Mouse (Mus musculus): ENCODE data around the gene Nlgn2. TPM values are rescaled to one million over a fixed set of nuclear protein-coding genes. Genes with fewer than 3 reads are reported as not detected.

Nlgn2 gene
- polyA plus RNA-seq (2012; rRNA removed): 2.4 and 2.7 TPM in 2 replicates

GRCm38 (mm10) chr11:69837604-69837951 is at the start of gene Nlgn2:
Nlgn2 (minus strand) TSS chr11:69837784.
- peaks cover 39% of the 10 kb centered on the region for H3K4me1 ChIP-seq (ENCODE audit: control insufficient read depth, insufficient read depth, low read length)

GRCm38 (mm10) chr11:69886907-69887635 is 49.5 kb upstream of the Nlgn2 start:
- Histone ChIP-seq H3K36me3 (ENCODE audit: control insufficient read depth, insufficient read depth, low read length) (no peaks in the 10 kb centered on the region), H3K4me1 (ENCODE audit: control insufficient read depth, insufficient read depth, low read length) (peaks cover 5% of the 10 kb centered on the region), H3K27ac (ENCODE audit: control insufficient read depth, insufficient read depth, low read depth, low read length) (no peak overlapping the region), H3K4me3 (ENCODE audit: control insufficient read depth, low read depth, low read length) (no peak overlapping the region), H3K27me3 (ENCODE audit: control insufficient read depth, insufficient read depth, low read length) (no peaks in the 10 kb centered on the region)
- TF ChIP-seq CTCF (IDR thresholded peaks at IDR 0.05; ENCODE audit: control insufficient read depth, insufficient read depth, insufficient replicate concordance, low read depth, low read length): no peak; the same call in 1 of the 2 replicates
- no peak for TF ChIP-seq POLR2A (IDR thresholded peaks at IDR 0.05; ENCODE audit: control insufficient read depth, low read depth, low read length)

More at GRCm38 (mm10) chr11:69837604-69837951, at the start of gene Nlgn2:
- peak within 1 kb of the TSS; percentile 65 for H3K27ac ChIP-seq (ENCODE audit: control insufficient read depth, insufficient read depth, low read depth, low read length)
- H3K36me3 ChIP-seq (ENCODE audit: control insufficient read depth, insufficient read depth, low read length): no peaks in the 10 kb centered on the region
- peak within 1 kb of the TSS; percentile 63 for H3K4me3 ChIP-seq (ENCODE audit: control insufficient read depth, low read depth, low read length)
- H3K27me3 ChIP-seq (ENCODE audit: control insufficient read depth, insufficient read depth, low read length): no peaks in the 10 kb centered on the region
- TF ChIP-seq POLR2A (IDR thresholded peaks at IDR 0.05; ENCODE audit: control insufficient read depth, low read depth, low read length) (peak; percentile 10; the same call in 1 of the 2 replicates), CTCF (IDR thresholded peaks at IDR 0.05; ENCODE audit: control insufficient read depth, insufficient read depth, insufficient replicate concordance, low read depth, low read length) (no peak)

- no peak overlapping the region for H3K4me3 ChIP-seq (ENCODE audit: control insufficient read depth, low read depth, low read length)
- H3K27me3 ChIP-seq (ENCODE audit: control insufficient read depth, insufficient read depth, low read length): no peaks in the 10 kb centered on the region
- TF ChIP-seq POLR2A (IDR thresholded peaks at IDR 0.05; ENCODE audit: control insufficient read depth, low read depth, low read length) (no peak), CTCF (IDR thresholded peaks at IDR 0.05; ENCODE audit: control insufficient read depth, insufficient read depth, insufficient replicate concordance, low read depth, low read length) (no peak)
- H3K4me1 ChIP-seq (ENCODE audit: control insufficient read depth, insufficient read depth, low read length): peaks cover 20% of the 10 kb centered on the region
- H3K27ac ChIP-seq (ENCODE audit: control insufficient read depth, insufficient read depth, low read depth, low read length): no peak overlapping the region
- no peaks in the 10 kb centered on the region for H3K36me3 ChIP-seq (ENCODE audit: control insufficient read depth, insufficient read depth, low read length)
Measured at GRCm38 (mm10) chr11:69884663-69885062, 47.1 kb upstream of the Nlgn2 start.

GRCm38 (mm10) chr11:69884240-69884639 is 46.7 kb upstream of the Nlgn2 start:
- TF ChIP-seq CTCF (IDR thresholded peaks at IDR 0.05; ENCODE audit: control insufficient read depth, insufficient read depth, insufficient replicate concordance, low read depth, low read length): no peak
- TF ChIP-seq POLR2A (IDR thresholded peaks at IDR 0.05; ENCODE audit: control insufficient read depth, low read depth, low read length): no peak
- no peaks in the 10 kb centered on the region for H3K36me3 ChIP-seq (ENCODE audit: control insufficient read depth, insufficient read depth, low read length)
- no peaks in the 10 kb centered on the region for H3K27me3 ChIP-seq (ENCODE audit: control insufficient read depth, insufficient read depth, low read length)
- peaks cover 24% of the 10 kb centered on the region for H3K4me1 ChIP-seq (ENCODE audit: control insufficient read depth, insufficient read depth, low read length)
- H3K27ac ChIP-seq (ENCODE audit: control insufficient read depth, insufficient read depth, low read depth, low read length): no peak overlapping the region
- H3K4me3 ChIP-seq (ENCODE audit: control insufficient read depth, low read depth, low read length): no peak overlapping the region

- TF ChIP-seq CTCF (IDR thresholded peaks at IDR 0.05; ENCODE audit: control insufficient read depth, insufficient read depth, insufficient replicate concordance, low read depth, low read length) (no peak), POLR2A (IDR thresholded peaks at IDR 0.05; ENCODE audit: control insufficient read depth, low read depth, low read length) (no peak)
- H3K27me3 ChIP-seq (ENCODE audit: control insufficient read depth, insufficient read depth, low read length): no peaks in the 10 kb centered on the region
- peaks cover 24% of the 10 kb centered on the region for H3K4me1 ChIP-seq (ENCODE audit: control insufficient read depth, insufficient read depth, low read length)
- no peak overlapping the region for H3K27ac ChIP-seq (ENCODE audit: control insufficient read depth, insufficient read depth, low read depth, low read length)
- no peaks in the 10 kb centered on the region for H3K36me3 ChIP-seq (ENCODE audit: control insufficient read depth, insufficient read depth, low read length)
- no peak overlapping the region for H3K4me3 ChIP-seq (ENCODE audit: control insufficient read depth, low read depth, low read length)
Measured at GRCm38 (mm10) chr11:69883527-69884151, 46.1 kb upstream of the Nlgn2 start.

- H3K27me3 ChIP-seq (ENCODE audit: control insufficient read depth, insufficient read depth, low read length): no peaks in the 10 kb centered on the region
- H3K27ac ChIP-seq (ENCODE audit: control insufficient read depth, insufficient read depth, low read depth, low read length): no peak overlapping the region
- no peaks in the 10 kb centered on the region for H3K36me3 ChIP-seq (ENCODE audit: control insufficient read depth, insufficient read depth, low read length)
- H3K4me3 ChIP-seq (ENCODE audit: control insufficient read depth, low read depth, low read length): no peak overlapping the region
- peaks cover 24% of the 10 kb centered on the region for H3K4me1 ChIP-seq (ENCODE audit: control insufficient read depth, insufficient read depth, low read length)
- no peak for TF ChIP-seq POLR2A (IDR thresholded peaks at IDR 0.05; ENCODE audit: control insufficient read depth, low read depth, low read length)
- TF ChIP-seq CTCF (IDR thresholded peaks at IDR 0.05; ENCODE audit: control insufficient read depth, insufficient read depth, insufficient replicate concordance, low read depth, low read length): peak; percentile 62; the same call in 1 of the 2 replicates
Measured at GRCm38 (mm10) chr11:69883066-69883465, 45.5 kb upstream of the Nlgn2 start.
